Mouse (Mus musculus) adrenal gland, postnatal 4 days (tissue): Measurements from ENCODE around the gene Lrrn4. TPM values are rescaled to one million over a fixed set of nuclear protein-coding genes. Genes with fewer than 3 reads are reported as not detected.
A peak's percentile ranks its signal among the peaks of the same experiment; 100 is the strongest.

ENCODE experiments used
- DNase-seq, 2 experiments: peaks; one replicate each; pipeline ENCODE4 v3.0.0; 2021 to 2022; ENCODE audit warnings: low spot score in 2 of 2, mixed read lengths in 2 of 2
- long read RNA-seq, 2 experiments: library from polyadenylated mRNA; stranded (forward); transcript quantifications; one replicate each; pipeline ENCODE4 v2.0.0; 2021
- total RNA-seq, 2 experiments: library from RNA; stranded (reverse); gene quantifications; 2 replicates each; pipeline ENCODE4 v1.2.3; 2021

Lrrn4 gene
- 1 to 10 TPM; 5.3 to 6.3 TPM for total RNA-seq
- long read RNA-seq, experiment 1, partial matches to known transcripts = 0 of 1 reads
- long read RNA-seq, experiment 1, other reads (novel, unspliced or antisense) = 1 of 1 reads
- long read RNA-seq, experiment 2, partial matches to known transcripts = 0 of 4 reads
- long read RNA-seq, experiment 2, other reads (novel, unspliced or antisense) = 4 of 4 reads

DNA sequence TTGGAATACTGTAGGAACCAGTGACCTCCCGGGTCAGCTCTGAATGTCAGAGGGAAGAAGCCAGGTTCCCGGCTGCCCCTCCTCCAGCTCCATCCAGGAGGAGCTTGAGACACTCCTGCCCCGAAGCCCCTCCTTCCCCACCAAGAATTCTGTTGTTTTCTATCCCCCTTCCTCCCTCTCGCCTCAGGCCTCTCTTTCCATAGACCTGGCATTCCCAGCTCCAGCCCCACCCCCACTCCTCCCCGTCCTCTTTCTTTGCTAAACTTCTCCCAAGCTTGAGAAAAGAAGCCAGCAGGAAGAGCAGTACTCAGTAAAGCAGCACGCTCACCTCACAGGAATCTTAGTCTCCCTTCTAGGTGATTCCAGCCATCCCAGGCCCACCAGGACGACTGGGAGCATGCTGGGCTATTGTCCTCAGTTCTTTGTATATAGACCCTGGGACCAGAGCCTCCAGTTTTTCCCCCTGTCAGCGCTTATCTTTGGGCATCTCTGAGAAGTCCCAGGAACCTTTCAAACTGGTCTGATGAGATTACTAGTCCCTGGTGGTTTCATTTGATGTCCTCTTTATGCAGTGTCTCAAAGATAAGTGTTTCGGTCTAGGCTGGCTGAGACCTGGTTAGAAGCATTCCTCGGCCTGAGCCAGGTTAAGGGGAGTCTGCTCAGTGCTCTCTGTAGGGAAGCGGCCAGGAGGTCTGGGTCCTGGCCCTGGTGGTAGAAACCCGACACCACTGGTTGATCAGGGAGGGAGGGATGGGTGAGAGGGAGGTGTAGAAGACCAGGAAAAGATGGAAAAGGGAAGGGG lies at the start of gene Lrrn4:
Gene Lrrn4, minus strand, starts transcription at position 48 of the 802 bp plus-strand sequence.
- no peak for DNase-seq

DNA sequence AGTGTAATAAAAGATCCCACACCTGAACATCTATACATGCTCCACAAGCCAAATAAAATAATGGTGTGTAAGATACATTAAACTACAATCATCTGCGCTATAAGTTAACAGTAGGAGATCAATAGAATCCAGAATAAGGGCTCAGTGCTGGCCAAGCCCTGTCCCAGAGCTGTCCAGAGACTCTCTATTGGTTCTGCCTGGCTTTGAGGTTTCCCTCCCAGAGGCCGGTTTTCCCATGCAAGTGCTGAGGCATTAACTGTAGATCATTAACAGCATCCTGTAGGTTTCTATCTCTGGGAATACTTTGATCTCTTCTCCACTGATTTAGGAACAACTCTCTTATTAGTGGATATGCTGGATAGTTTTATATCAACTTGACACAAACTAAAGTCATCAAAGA lies 48.3 kb upstream of the Lrrn4 start:
- DNase-seq = no peak

DNA sequence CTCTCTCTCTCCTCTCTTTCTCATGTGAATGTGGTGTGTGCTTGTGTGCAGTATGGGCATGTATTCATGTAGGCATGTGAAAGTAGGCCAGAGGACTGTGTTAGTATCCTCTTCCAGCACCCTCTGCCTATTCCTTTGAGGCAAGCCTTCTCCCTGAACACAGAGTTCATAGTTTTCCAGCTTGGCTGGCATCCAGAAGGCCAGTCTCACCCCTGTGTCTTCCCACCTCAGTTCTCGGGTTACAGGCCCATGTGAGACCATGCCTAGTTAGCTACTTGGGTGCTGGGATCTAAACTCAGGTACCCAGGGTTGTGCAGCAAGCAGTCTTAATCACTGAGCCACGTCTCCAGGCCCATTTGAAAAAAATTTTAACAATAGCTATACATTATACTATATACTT lies 47.2 kb upstream of the Lrrn4 start:
- no peak for DNase-seq

DNA sequence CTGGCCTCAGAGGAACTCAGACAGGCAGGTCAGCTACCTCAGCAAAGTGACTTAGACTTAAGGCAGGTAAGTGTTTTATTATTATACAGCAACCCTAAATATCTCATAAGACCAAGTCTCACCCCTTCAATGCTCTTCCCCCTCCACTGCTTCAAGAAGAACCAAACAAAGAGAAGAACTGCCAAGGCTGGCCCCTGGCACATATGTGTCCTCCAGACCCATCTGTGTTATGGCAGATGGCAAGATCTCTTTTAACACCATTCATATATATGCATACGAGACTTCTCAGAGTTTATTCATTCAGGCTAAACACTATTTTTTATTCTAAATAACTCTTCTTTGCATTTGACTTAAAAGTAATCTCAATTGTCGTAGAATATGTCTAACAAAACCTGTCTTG lies 46.6 kb upstream of the Lrrn4 start:
- DNase-seq = no peak

- no peak for DNase-seq
These were observed 42.8 kb upstream of the Lrrn4 start for GRCm38 (mm10) chr2:132923290-132924085.

- DNase-seq = no peak
These were observed 41.6 kb upstream of the Lrrn4 start for GRCm38 (mm10) chr2:132922076-132922873.

GRCm38 (mm10) chr2:132914785-132915184 lies 34.1 kb upstream of the Lrrn4 start:
- DNase-seq = no peak

DNA sequence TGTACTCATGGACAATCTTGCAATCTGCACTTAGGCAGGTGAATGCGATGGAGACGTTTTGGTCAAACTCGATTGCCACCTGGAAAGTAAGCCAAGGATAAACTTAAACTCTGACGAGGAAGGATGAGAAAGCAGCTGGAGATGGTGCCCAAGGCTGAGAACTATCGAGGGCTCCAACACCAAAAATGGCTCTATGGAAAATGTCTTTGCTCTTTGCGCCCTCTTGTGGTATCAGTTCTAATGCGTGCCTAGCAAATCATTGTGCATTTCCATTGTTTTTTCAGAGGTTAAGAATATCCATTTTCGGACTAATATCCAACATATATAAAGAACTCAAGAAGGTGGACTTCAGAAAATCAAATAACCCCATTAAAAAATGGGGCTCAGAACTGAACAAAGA lies 26.1 kb upstream of the Lrrn4 start:
- DNase-seq = no peak

DNA sequence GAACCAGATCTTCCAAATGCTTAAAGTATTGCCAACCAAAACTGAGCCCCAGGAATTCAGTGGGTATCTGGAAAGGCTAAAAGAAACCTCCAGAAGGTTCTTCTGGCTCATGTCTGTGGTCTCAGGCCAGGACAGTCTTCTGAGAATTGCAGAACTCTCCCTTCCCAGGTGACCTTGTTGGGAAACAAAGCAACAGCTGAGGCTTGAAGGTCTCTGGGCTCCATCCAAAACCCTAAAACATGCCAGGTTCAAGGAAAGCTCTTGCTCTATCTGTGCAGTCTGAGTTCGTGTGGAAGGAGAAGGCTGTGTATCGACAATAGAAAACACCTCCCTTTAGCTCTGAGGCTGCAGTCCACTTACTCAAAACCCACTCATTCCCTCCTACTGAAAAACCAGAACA lies 24.3 kb upstream of the Lrrn4 start:
- no peak for DNase-seq

DNA sequence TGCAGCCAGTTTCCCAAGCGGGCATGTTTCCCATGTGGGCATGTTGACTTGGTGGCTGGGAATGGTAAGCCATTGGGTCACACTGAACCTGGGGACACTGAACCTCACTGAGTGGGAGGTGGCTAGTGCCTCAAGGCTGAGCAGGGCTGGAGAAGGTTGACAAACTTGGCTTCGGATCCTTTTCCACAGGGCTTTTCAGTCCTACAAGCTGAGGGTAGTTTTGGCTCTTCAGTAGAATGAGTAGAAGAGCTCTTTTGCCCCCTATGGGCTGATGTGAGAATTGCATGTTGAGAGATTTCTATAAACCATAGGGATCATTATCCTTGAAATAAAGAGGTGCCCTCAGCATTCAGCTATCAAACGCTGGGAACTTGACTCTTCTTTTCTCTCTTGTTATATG lies 22.8 kb upstream of the Lrrn4 start:
- DNase-seq = peak in 1 of 2 experiments; percentile 29

DNA sequence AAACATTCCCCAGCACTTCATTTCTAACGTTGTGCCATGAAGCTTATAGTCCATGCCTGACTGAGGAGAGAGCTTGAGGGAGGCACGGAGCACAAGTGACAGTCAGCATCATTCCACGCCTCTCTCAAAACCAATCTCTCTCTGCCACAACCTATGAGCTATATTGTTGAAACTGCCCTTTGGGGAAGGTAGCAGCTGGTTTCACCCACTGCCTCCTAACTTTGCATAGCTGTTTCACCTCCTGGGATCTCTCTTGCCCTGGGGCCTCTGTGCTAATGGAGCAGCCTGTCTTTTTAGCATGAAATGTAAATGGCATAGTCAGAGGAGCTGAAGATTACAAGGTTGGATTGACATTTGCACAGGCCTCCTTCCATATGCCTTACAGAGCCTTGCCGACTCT lies 21.4 kb upstream of the Lrrn4 start:
- DNase-seq = no peak

DNA sequence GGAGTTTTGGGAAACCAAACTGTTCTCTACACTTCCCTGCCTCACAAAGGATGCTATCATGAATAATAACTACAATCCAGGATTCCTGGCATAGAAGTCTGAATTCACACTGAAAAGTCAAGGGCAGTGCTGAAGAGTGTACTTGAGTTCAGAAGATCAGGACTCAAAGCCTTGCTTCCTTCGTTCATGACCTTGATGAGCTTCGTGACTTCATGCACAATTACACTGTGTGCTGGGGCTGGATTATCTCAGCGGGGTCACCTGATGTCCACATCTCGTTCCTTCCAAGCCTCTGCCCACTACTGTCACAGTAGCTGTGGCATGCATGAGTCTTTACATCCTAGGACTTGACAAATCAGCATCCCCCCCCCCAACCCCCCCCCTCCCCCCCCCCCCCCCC lies 20.9 kb upstream of the Lrrn4 start:
- no peak for DNase-seq

GRCm38 (mm10) chr2:132900596-132900995 lies 19.9 kb upstream of the Lrrn4 start:
- no peak for DNase-seq

GRCm38 (mm10) chr2:132898211-132898610 lies 17.5 kb upstream of the Lrrn4 start:
- no peak for DNase-seq

GRCm38 (mm10) chr2:132893826-132894225 lies 13.1 kb upstream of the Lrrn4 start:
- no peak for DNase-seq

DNA sequence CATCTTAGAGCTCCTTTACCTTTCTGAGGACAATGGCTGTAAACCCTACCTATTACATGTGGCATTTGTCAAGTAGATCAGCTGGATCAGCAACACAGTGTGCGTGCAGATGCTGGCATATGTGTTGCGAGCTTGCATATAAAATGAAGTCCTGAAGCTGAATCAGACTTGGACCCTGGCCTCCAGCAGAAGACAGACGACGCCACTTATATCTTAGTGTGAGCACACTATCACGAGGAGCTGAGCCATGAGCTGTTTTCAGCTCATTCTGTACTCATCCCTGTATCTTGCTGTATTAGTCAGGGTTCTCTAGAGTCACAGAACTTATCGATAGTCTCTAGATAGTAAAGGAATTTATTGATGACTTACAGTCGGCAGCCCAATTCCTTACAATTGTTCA lies 4.6 kb upstream of the Lrrn4 start:
- no peak for DNase-seq

DNA sequence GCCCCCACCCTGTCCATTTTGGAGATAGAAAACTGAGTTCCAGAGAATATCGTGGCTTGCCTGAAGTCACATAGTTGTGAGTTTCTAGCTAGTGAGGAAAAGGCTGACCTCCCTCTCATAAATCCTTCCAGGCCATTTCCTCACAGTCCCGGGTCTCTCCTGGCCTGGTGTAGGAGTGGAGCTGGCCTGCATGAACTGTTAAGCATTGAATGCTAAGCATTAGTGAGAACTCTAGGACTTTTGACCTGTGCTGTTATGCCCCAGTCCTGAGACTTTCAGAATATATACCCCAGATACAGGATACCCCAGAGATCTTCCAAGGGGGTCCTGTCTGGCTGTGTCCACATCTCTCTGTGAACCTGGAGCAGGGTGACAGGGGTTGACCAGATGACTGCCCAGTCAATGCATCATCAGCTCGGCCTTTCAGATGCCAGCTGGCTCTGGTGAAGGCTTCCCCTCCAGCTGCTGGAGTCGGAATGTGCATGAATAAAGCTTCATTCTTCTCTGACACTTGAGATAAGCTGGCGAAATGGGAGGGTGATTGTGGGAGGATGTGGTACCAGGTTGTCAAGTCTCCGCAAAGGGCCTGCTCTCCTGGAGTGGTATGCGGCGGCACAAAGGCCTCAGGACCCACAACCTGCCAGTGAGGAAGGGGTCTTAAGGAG lies 3.7 kb upstream of the Lrrn4 start:
- no peak for DNase-seq

- no peak for DNase-seq
These were observed 1.2 kb downstream of the Lrrn4 start for GRCm38 (mm10) chr2:132879261-132880044.

DNA sequence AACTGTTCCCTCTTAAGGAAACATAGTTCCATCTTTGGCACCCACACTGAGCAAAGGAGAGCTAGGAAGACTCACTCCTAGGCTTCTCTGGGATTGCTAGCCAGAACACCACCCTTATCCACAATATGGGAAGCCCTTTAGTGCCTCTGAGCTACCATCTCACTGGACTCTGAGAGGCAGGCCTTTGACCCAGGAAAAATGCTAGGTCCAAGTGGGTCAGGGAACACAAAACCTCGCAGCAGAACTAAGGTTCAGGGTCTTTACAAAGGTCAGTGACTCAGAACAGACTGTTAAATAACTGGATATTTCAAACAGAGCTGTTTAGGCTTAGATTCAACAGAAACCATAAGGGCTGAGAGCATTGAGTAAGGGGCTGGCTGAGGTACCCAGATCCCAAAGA lies 3.7 kb downstream of the Lrrn4 start:
- no peak for DNase-seq
